Mouse (Mus musculus): ENCODE measurements at regions not wholly inside any gene's neighbourhood (a gene's known extent, or its start where the extent isn't known, plus 50 kb on each side); places are given as distances from the start of the nearest gene placed in this dataset.
"Not testable (repeated sequence)": the region's sequence is repeated elsewhere in the genome, so short reads cannot be mapped to it uniquely, and the experiment has no call there.

DNA sequence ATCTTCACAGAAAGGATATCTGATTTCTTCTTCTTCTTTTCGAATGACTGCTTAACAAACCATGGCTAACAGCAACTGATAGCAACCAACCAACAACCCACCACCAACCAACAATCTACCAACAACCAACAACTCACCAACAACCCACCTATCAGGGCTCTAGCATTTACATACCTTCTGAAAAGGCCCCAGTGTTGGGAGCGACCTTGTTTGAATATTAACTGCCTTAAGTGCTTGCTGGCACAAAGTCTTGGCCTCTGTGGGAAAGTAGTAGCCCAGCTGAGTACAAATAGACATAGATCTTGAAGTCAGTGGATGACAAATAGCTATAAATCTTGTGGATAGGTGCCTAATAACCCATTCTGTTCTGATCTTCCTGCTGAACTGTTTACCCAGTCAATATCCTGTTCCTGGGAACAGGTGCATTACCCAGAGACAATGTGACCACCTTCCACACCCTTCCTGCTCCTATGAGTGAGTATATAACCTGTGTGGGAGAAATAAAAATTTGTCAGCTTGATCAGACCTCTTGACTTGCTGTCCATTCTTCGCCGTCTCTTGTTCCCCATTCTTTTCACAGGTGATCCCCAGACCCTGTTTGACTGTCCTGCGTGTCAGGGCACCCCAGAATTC, 55.9 kb upstream of the Gadl1 start:
- not testable (repeated sequence) for TF ChIP-seq CTCF (IDR thresholded peaks at IDR 0.05; ENCODE audit: low read depth, low read length); POLR2A (IDR thresholded peaks at IDR 0.05; ENCODE audit: insufficient read depth, low read length)

Measured in ES-Bruce4 (cell line).